Mouse (Mus musculus): ENCODE data around the gene Lrrc36.

- TF ChIP-seq CTCF (IDR thresholded peaks at IDR 0.05; ENCODE audit: insufficient read depth, low read length) (no peak), POLR2A (IDR thresholded peaks at IDR 0.05; ENCODE audit: borderline replicate concordance, extremely low read depth, low read depth, low read length) (no peak)
Observed at GRCm38 (mm10) chr8:105433021-105433420, 19.6 kb downstream of the Lrrc36 start.

Measured in lung, adult 2 months (tissue).